Mouse (Mus musculus): ENCODE measurements around the gene Lmntd1. TPM values are rescaled to one million over a fixed set of nuclear protein-coding genes. Genes with fewer than 3 reads are reported as not detected.
A peak's percentile ranks its signal among the peaks of the same experiment; 100 is the strongest.
"Not testable (repeated sequence)": the region's sequence is repeated elsewhere in the genome, so short reads cannot be mapped to it uniquely, and the experiment has no call there.

Gene Lmntd1
- polyA plus RNA-seq, 1 experiment from 2014 or later, result 0.20 TPM

- no peak overlapping the region for H3K4me2 ChIP-seq (ENCODE audit: low read depth, low read length)
- H3K27me3 ChIP-seq (ENCODE audit: control insufficient read depth, insufficient read depth, low read length), result no peaks in the 10 kb centered on the region
- no peak overlapping the region for H3K27ac ChIP-seq (replicated peaks; ENCODE audit: low read depth, low read length)
- no peak for DNase-seq (ENCODE audit: low spot score)
- no peaks in the 10 kb centered on the region for H3K36me3 ChIP-seq (replicated peaks; ENCODE audit: control insufficient read depth, insufficient read depth, low read depth, low read length)
- no peaks in the 10 kb centered on the region for H3K9me3 ChIP-seq (replicated peaks; ENCODE audit: control insufficient read depth, low read length)
- H3K4me1 ChIP-seq (ENCODE audit: control insufficient read depth, insufficient read depth, low read length), result no peaks in the 10 kb centered on the region
- no peak for ATAC-seq (replicated peaks; ENCODE audit: insufficient number of reproducible peaks, low FRiP score, low TSS enrichment, low read depth)
- H3K9ac ChIP-seq (replicated peaks; ENCODE audit: low read length), result no peak overlapping the region
- WGBS, result 83% methylated on average over 11 of the region's 11 CpGs
- H3K4me3 ChIP-seq (ENCODE audit: low read depth, low read length), result no peak overlapping the region
Observed at GRCm38 (mm10) chr6:145342836-145343235, 271.3 kb downstream of the Lmntd1 start.

DNA sequence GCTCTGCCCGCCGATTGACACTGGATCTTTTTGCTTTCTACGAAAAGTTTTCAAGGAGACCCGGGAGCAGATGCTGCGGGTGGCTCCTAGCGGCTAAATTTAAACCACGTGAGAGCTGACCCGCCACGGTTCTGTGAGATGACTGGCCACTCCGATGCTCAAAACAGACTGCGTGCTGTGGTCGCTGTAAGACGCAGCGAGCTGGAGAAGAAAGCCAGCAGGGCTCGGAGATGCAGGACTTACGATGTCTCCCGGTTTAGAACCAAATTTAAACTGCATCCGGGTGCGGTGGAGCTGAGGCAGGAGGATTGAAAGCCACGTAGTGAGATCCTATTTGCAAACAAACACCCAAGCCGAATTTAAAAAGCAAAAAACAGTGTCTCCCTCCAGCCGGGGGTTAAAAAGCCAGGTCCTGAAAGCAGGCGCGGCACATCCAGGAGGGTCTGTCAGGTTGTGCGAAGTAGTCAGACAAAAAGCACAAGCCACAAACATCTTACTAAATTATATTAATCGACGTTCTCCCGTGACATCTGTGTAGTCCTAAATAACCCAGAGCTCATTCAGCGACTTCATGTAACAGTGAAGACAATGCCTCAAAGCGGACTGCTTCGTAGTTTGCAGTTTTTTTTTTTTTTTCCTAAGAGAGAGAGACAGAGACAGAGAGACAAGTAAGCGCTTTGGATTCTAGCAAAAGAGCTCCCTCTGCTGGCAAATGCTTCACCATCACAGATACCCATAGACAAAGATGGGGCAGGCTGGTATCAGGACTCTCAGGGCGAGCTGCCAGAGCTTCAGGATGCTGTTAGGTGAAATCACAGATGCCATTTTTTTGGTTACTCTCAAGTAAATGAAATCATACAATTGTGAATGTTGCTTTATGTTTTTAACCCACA, 272.6 kb downstream of the Lmntd1 start:
- peak; percentile 96 for DNase-seq (ENCODE audit: low spot score)
- under 1% methylated on average over 33 of the region's 33 CpGs for WGBS

GRCm38 (mm10) chr6:145340657-145341146, 273.4 kb downstream of the Lmntd1 start:
- Histone ChIP-seq H3K4me2 (ENCODE audit: low read depth, low read length) (peak overlapping the region; percentile 79), H3K27me3 (ENCODE audit: control insufficient read depth, insufficient read depth, low read length) (no peaks in the 10 kb centered on the region), H3K36me3 (replicated peaks; ENCODE audit: control insufficient read depth, insufficient read depth, low read depth, low read length) (no peaks in the 10 kb centered on the region), H3K27ac (replicated peaks; ENCODE audit: low read depth, low read length) (no peak overlapping the region), H3K9ac (replicated peaks; ENCODE audit: low read length) (no peak overlapping the region), H3K4me1 (ENCODE audit: control insufficient read depth, insufficient read depth, low read length) (no peaks in the 10 kb centered on the region), H3K4me3 (ENCODE audit: low read depth, low read length) (peak overlapping the region; percentile 39), H3K9me3 (replicated peaks; ENCODE audit: control insufficient read depth, low read length) (no peaks in the 10 kb centered on the region)
- peak; percentile 88 for ATAC-seq (replicated peaks; ENCODE audit: insufficient number of reproducible peaks, low FRiP score, low TSS enrichment, low read depth)
- under 1% methylated on average over 37 of the region's 37 CpGs for WGBS
- peak; percentile 96 for DNase-seq (ENCODE audit: low spot score)

More for the DNA sequence above, 272.6 kb downstream of the Lmntd1 start:
- ATAC-seq (replicated peaks; ENCODE audit: insufficient number of reproducible peaks, low FRiP score, low TSS enrichment, low read depth), result peak; percentile 42
- Histone ChIP-seq H3K9ac (replicated peaks; ENCODE audit: low read length) (peak overlapping the region; percentile 54), H3K4me2 (ENCODE audit: low read depth, low read length) (peak overlapping the region; percentile 79), H3K36me3 (replicated peaks; ENCODE audit: control insufficient read depth, insufficient read depth, low read depth, low read length) (no peaks in the 10 kb centered on the region), H3K27ac (replicated peaks; ENCODE audit: low read depth, low read length) (0 out of 2 replicates have a peak overlapping the region, but pooled peaks have one; percentile 28), H3K9me3 (replicated peaks; ENCODE audit: control insufficient read depth, low read length) (no peaks in the 10 kb centered on the region), H3K4me1 (ENCODE audit: control insufficient read depth, insufficient read depth, low read length) (no peaks in the 10 kb centered on the region), H3K4me3 (ENCODE audit: low read depth, low read length) (peak overlapping the region; percentile 39), H3K27me3 (ENCODE audit: control insufficient read depth, insufficient read depth, low read length) (no peaks in the 10 kb centered on the region)

DNA sequence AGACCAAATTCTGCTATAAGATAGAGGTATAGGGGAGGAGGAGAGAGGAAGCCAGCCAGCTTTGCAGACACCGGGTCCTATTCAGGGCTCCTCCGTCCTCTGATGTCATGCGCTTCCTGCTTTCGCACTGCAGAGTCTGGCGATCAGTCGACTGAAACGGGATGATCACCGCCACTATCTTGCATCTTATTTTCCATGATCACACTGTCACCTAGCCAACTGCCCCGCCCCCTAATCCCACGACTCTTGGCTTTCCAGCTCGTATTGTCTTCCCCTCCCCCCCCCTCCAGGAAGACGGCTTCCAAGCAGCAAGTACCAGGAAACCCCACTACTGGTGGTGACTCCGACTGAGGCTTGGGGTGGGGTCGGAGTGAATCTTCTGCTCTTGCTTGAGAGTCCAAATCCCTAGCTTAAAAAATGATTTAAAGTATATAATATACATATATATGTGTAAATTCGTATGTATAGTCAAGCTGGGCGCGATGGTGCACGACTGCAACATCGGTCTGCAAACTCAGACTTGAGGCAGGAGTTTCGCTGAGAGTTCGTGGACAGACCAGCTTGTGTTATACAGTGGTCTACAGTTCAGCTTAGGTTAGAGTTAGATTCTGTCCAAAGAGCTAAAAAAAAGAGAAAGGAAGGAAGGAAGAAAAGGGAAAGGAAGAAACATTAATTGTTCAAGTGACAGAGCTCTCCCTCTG, 274.0 kb downstream of the Lmntd1 start:
- ATAC-seq (replicated peaks; ENCODE audit: insufficient number of reproducible peaks, low FRiP score, low TSS enrichment, low read depth) (peak; percentile 40), DNase-seq (ENCODE audit: low spot score) (peak; percentile 58)
- H3K4me2 ChIP-seq (ENCODE audit: low read depth, low read length), result peak overlapping the region; percentile 79
- under 1% methylated on average over 21 of the region's 21 CpGs for WGBS
- no peaks in the 10 kb centered on the region for H3K9me3 ChIP-seq (replicated peaks; ENCODE audit: control insufficient read depth, low read length)
- H3K27me3 ChIP-seq (ENCODE audit: control insufficient read depth, insufficient read depth, low read length), result no peaks in the 10 kb centered on the region
- no peaks in the 10 kb centered on the region for H3K4me1 ChIP-seq (ENCODE audit: control insufficient read depth, insufficient read depth, low read length)
- H3K4me3 ChIP-seq (ENCODE audit: low read depth, low read length), result peak overlapping the region; percentile 39
- peak overlapping the region; percentile 41; the same call in 1 of the 2 replicates for H3K9ac ChIP-seq (replicated peaks; ENCODE audit: low read length)
- no peak overlapping the region for H3K27ac ChIP-seq (replicated peaks; ENCODE audit: low read depth, low read length)
- H3K36me3 ChIP-seq (replicated peaks; ENCODE audit: control insufficient read depth, insufficient read depth, low read depth, low read length), result no peaks in the 10 kb centered on the region

GRCm38 (mm10) chr6:145338571-145339294, 275.4 kb downstream of the Lmntd1 start:
- Histone ChIP-seq H3K27me3 (ENCODE audit: control insufficient read depth, insufficient read depth, low read length) (no peaks in the 10 kb centered on the region), H3K27ac (replicated peaks; ENCODE audit: low read depth, low read length) (no peak overlapping the region), H3K9ac (replicated peaks; ENCODE audit: low read length) (no peak overlapping the region), H3K4me2 (ENCODE audit: low read depth, low read length) (no peak overlapping the region), H3K9me3 (replicated peaks; ENCODE audit: control insufficient read depth, low read length) (no peaks in the 10 kb centered on the region), H3K4me1 (ENCODE audit: control insufficient read depth, insufficient read depth, low read length) (no peaks in the 10 kb centered on the region), H3K4me3 (ENCODE audit: low read depth, low read length) (no peak overlapping the region), H3K36me3 (replicated peaks; ENCODE audit: control insufficient read depth, insufficient read depth, low read depth, low read length) (no peaks in the 10 kb centered on the region)
- DNase-seq (ENCODE audit: low spot score) (no peak), ATAC-seq (replicated peaks; ENCODE audit: insufficient number of reproducible peaks, low FRiP score, low TSS enrichment, low read depth) (no peak)
- 34% methylated on average over 12 of the region's 12 CpGs for WGBS

GRCm38 (mm10) chr6:145337521-145337920, 276.6 kb downstream of the Lmntd1 start:
- H3K27ac ChIP-seq (replicated peaks; ENCODE audit: low read depth, low read length); H3K4me2 ChIP-seq (ENCODE audit: low read depth, low read length); H3K36me3 ChIP-seq (replicated peaks; ENCODE audit: control insufficient read depth, insufficient read depth, low read depth, low read length); H3K27me3 ChIP-seq (ENCODE audit: control insufficient read depth, insufficient read depth, low read length); H3K4me1 ChIP-seq (ENCODE audit: control insufficient read depth, insufficient read depth, low read length); ATAC-seq (replicated peaks; ENCODE audit: insufficient number of reproducible peaks, low FRiP score, low TSS enrichment, low read depth); H3K9ac ChIP-seq (replicated peaks; ENCODE audit: low read length); H3K4me3 ChIP-seq (ENCODE audit: low read depth, low read length); H3K9me3 ChIP-seq (replicated peaks; ENCODE audit: control insufficient read depth, low read length); DNase-seq (ENCODE audit: low spot score): not testable (repeated sequence)
- 86% methylated on average over 6 of the region's 6 CpGs for WGBS

DNA sequence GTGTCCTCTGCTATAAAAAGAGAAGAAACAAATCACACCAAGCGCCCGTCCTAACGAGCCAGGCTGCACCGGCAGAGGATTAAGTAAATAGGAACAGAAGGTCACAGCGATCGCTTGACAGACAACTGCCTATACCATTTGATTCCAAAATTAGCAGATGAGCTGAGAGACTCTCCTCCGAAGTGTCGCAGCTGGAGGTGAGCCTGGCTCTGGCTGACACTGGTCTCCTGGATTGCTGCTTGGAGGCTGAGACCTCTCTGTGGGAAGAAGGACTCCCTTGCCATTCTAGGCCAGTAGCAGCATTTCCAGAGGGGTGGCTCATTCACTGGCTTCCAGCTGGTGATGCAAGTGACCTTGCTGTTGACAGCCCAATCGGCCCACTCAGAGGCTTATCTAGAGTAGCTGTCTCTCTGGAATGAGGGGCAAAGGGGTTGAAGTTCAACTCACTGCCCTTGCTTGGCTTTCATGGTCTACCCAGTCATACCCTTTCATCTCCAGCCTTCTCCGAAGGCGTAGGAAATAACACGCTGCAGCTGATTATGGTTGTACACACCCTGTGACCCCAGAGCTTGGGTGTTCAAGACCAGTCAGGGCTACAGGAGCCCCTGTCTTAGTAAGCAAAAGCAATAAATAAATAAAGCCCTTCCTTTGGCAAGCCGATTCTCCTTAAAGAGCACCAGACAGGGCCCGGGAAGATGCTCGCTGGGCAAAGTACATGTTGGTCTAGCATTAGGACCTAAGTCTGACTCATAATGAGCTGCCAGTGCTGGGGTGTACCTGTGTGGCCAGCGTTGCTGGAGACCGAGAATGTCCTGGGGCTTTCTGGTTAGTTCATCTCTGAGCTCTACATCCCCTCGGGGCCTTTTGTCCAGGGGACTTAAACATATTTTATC, 278.0 kb downstream of the Lmntd1 start:
- Histone ChIP-seq H3K9me3 (replicated peaks; ENCODE audit: control insufficient read depth, low read length) (no peaks in the 10 kb centered on the region), H3K4me3 (ENCODE audit: low read depth, low read length) (no peak overlapping the region), H3K4me2 (ENCODE audit: low read depth, low read length) (no peak overlapping the region), H3K27me3 (ENCODE audit: control insufficient read depth, insufficient read depth, low read length) (no peaks in the 10 kb centered on the region), H3K27ac (replicated peaks; ENCODE audit: low read depth, low read length) (no peak overlapping the region), H3K36me3 (replicated peaks; ENCODE audit: control insufficient read depth, insufficient read depth, low read depth, low read length) (no peaks in the 10 kb centered on the region), H3K4me1 (ENCODE audit: control insufficient read depth, insufficient read depth, low read length) (no peaks in the 10 kb centered on the region), H3K9ac (replicated peaks; ENCODE audit: low read length) (no peak overlapping the region)
- 65% methylated on average over 18 of the region's 18 CpGs for WGBS
- ATAC-seq (replicated peaks; ENCODE audit: insufficient number of reproducible peaks, low FRiP score, low TSS enrichment, low read depth) (no peak), DNase-seq (ENCODE audit: low spot score) (no peak)

All from embryonic facial prominence, embryonic 11.5 days (tissue).